Mouse (Mus musculus) CH12.LX (cell line): ENCODE data around the gene Rem2. TPM values are rescaled to one million over a fixed set of nuclear protein-coding genes. Genes with fewer than 3 reads are reported as not detected.

ENCODE experiments used
- DNase-seq: peaks from one replicate; pipeline ENCODE4 v3.0.0-alpha.2; 2013; ENCODE audit errors: extremely low read depth
- H3K27ac ChIP-seq: 2 replicates; pipeline ENCODE4 v1.5.1; 2012; ENCODE audit warnings: low read depth, mild to moderate bottlenecking, control low read depth, moderate library complexity; ENCODE audit not compliant: insufficient read depth
- H3K27me3 ChIP-seq: replicated peaks from 2 replicates; pipeline ENCODE3; 2012; ENCODE audit warnings: inconsistent platforms
- H3K36me3 ChIP-seq, 2 experiments: replicated peaks in 1 of 2; 2 replicates each; pipeline versions ENCODE3 to v1.6.1; 2012; ENCODE audit warnings: inconsistent platforms in 1 of 2, low read length in 1 of 2, mild to moderate bottlenecking in 1 of 2, mixed read lengths in 1 of 2, moderate library complexity in 1 of 2; ENCODE audit not compliant: control insufficient read depth in 1 of 2, insufficient read depth in 1 of 2
- H3K4me1 ChIP-seq, 2 experiments: 2 replicates each; pipeline ENCODE4 v1.6.1; 2012; ENCODE audit warnings: inconsistent platforms in 1 of 2, moderate library complexity in 1 of 2; ENCODE audit not compliant: insufficient read depth in 2 of 2, control insufficient read depth in 1 of 2
- H3K4me2 ChIP-seq: 2 replicates; pipeline ENCODE4 v1.6.1; 2012; ENCODE audit warnings: low read depth, mild to moderate bottlenecking, control low read depth; ENCODE audit not compliant: poor library complexity, insufficient read depth, severe bottlenecking
- H3K4me3 ChIP-seq, 3 experiments: fragments of 150-350 bp in 1 of 3; sonication (generic) in 1 of 3; replicated peaks in 1 of 3; 2 replicates each; pipeline versions ENCODE3 to v1.5.1; 2011 to 2012; ENCODE audit warnings: low read depth in 2 of 3, low read length in 2 of 3, mild to moderate bottlenecking in 2 of 3, moderate library complexity in 2 of 3, control low read depth in 1 of 3, improper control_type of control experiment in 1 of 3, inconsistent platforms in 1 of 3, mixed read lengths in 1 of 3; ENCODE audit not compliant: poor library complexity in 1 of 3
- H3K79me2 ChIP-seq: replicated peaks from 2 replicates; pipeline ENCODE4 v1.6.1; 2012; ENCODE audit warnings: mild to moderate bottlenecking, moderate library complexity; ENCODE audit not compliant: control insufficient read depth, poor library complexity, insufficient read depth, severe bottlenecking; ENCODE audit errors: extremely low read depth
- H3K9ac ChIP-seq: 2 replicates; pipeline ENCODE4 v1.6.1; 2012; ENCODE audit warnings: low read depth, mild to moderate bottlenecking, control low read depth, moderate library complexity; ENCODE audit not compliant: insufficient read depth
- H3K9me3 ChIP-seq: replicated peaks from 2 replicates; pipeline ENCODE3; 2012; ENCODE audit warnings: low read length, inconsistent platforms, mixed read lengths
- BHLHE40 ChIP-seq: IDR thresholded peaks from 2 replicates; pipeline ENCODE4 v1.6.1; 2011; ENCODE audit warnings: mild to moderate bottlenecking, low read depth, low read length, improper control_type of control experiment
- CHD1 ChIP-seq: IDR thresholded peaks from 2 replicates; pipeline ENCODE4 v1.6.1; 2012; ENCODE audit warnings: low read depth, low read length, improper control_type of control experiment, inconsistent platforms
- CHD2 ChIP-seq: IDR thresholded peaks from 2 replicates; pipeline ENCODE4 v1.6.1; 2011; ENCODE audit warnings: low read length, improper control_type of control experiment
- CTCF ChIP-seq, 2 experiments: IDR thresholded peaks in 1 of 2; conservative IDR thresholded peaks in 1 of 2; 2 replicates each; pipeline ENCODE4 v1.5.1; 2011 to 2012; ENCODE audit warnings: low read depth in 2 of 2, low read length in 2 of 2, improper control_type of control experiment in 1 of 2, inconsistent platforms in 1 of 2, mild to moderate bottlenecking in 1 of 2, moderate library complexity in 1 of 2
- E2F4 ChIP-seq: IDR thresholded peaks from 2 replicates; pipeline ENCODE4 v1.6.1; 2011; ENCODE audit warnings: low read depth, low read length, improper control_type of control experiment; ENCODE audit not compliant: insufficient replicate concordance
- ELF1 ChIP-seq: IDR thresholded peaks from 2 replicates; pipeline ENCODE4 v1.6.1; 2014; ENCODE audit warnings: low read depth, mild to moderate bottlenecking, inconsistent platforms, low read length, improper control_type of control experiment
- ETS1 ChIP-seq: conservative IDR thresholded peaks from 2 replicates; pipeline ENCODE4 v1.6.1; 2012; ENCODE audit warnings: low read depth, mild to moderate bottlenecking, inconsistent platforms, low read length, improper control_type of control experiment, moderate library complexity
- HCFC1 ChIP-seq: IDR thresholded peaks from 2 replicates; pipeline ENCODE4 v1.6.1; 2012; ENCODE audit warnings: low read depth, mild to moderate bottlenecking, inconsistent platforms, low read length, improper control_type of control experiment
- IRF4 ChIP-seq: IDR thresholded peaks from 2 replicates; pipeline ENCODE4 v1.6.1; 2014; ENCODE audit warnings: low read depth, mild to moderate bottlenecking, inconsistent platforms, low read length, improper control_type of control experiment
- JUN ChIP-seq: IDR thresholded peaks from 2 replicates; pipeline ENCODE4 v1.6.1; 2011; ENCODE audit warnings: low read depth, mild to moderate bottlenecking, low read length, improper control_type of control experiment, moderate library complexity; ENCODE audit not compliant: insufficient read depth
- KAT2A ChIP-seq: IDR thresholded peaks from 2 replicates; pipeline ENCODE4 v1.6.1; 2012; ENCODE audit warnings: low read length, improper control_type of control experiment, inconsistent platforms; ENCODE audit not compliant: insufficient replicate concordance
- MAFK ChIP-seq: IDR thresholded peaks from 2 replicates; pipeline ENCODE4 v1.6.1; 2011; ENCODE audit warnings: low read length, improper control_type of control experiment; ENCODE audit not compliant: insufficient replicate concordance
- MAX ChIP-seq: IDR thresholded peaks from 2 replicates; pipeline ENCODE4 v1.6.1; 2011; ENCODE audit warnings: low read length, improper control_type of control experiment
- MAZ ChIP-seq: IDR thresholded peaks from 2 replicates; pipeline ENCODE4 v1.6.1; 2012; ENCODE audit warnings: low read depth, mild to moderate bottlenecking, inconsistent platforms, low read length, improper control_type of control experiment, moderate library complexity
- MEF2A ChIP-seq: IDR thresholded peaks from 2 replicates; pipeline ENCODE4 v1.6.1; 2014; ENCODE audit warnings: low read depth, mild to moderate bottlenecking, inconsistent platforms, low read length, improper control_type of control experiment, borderline replicate concordance
- MXI1 ChIP-seq: IDR thresholded peaks from 2 replicates; pipeline ENCODE4 v1.6.1; 2011; ENCODE audit warnings: mild to moderate bottlenecking, low read depth, low read length, improper control_type of control experiment
- MYC ChIP-seq: IDR thresholded peaks from 2 replicates; pipeline ENCODE4 v1.6.1; 2011; ENCODE audit warnings: low read depth, mild to moderate bottlenecking, improper control_type of control experiment, low read length
- NRF1 ChIP-seq: IDR thresholded peaks from 2 replicates; pipeline ENCODE4 v1.6.1; 2014; ENCODE audit warnings: low read depth, mild to moderate bottlenecking, inconsistent platforms, low read length, improper control_type of control experiment, moderate library complexity
- POLR2A ChIP-seq: IDR thresholded peaks from 2 replicates; pipeline ENCODE4 v1.6.1; 2011; ENCODE audit warnings: low read depth, mild to moderate bottlenecking, improper control_type of control experiment, low read length
- RAD21 ChIP-seq: IDR thresholded peaks from 2 replicates; pipeline ENCODE4 v1.6.1; 2011; ENCODE audit warnings: low read depth, mild to moderate bottlenecking, low read length, improper control_type of control experiment, moderate library complexity
- SIN3A ChIP-seq: IDR thresholded peaks from 2 replicates; pipeline ENCODE4 v1.6.1; 2012; ENCODE audit warnings: low read length, improper control_type of control experiment, inconsistent platforms
- SMC3 ChIP-seq: IDR thresholded peaks from 2 replicates; pipeline ENCODE4 v1.6.1; 2011; ENCODE audit warnings: low read depth, low read length, improper control_type of control experiment
- TBP ChIP-seq: conservative IDR thresholded peaks from 2 replicates; pipeline ENCODE4 v1.6.1; 2011; ENCODE audit warnings: low read depth, low read length, improper control_type of control experiment
- UBTF ChIP-seq: IDR thresholded peaks from 2 replicates; pipeline ENCODE4 v1.6.1; 2012; ENCODE audit warnings: low read depth, mild to moderate bottlenecking, inconsistent platforms, low read length, improper control_type of control experiment, moderate library complexity
- USF1 ChIP-seq: IDR thresholded peaks from 2 replicates; pipeline ENCODE4 v1.6.1; 2014; ENCODE audit warnings: low read depth, mild to moderate bottlenecking, inconsistent platforms, low read length, improper control_type of control experiment
- ZKSCAN1 ChIP-seq: IDR thresholded peaks from 2 replicates; pipeline ENCODE4 v1.6.1; 2012; ENCODE audit warnings: low read depth, inconsistent platforms, low read length, improper control_type of control experiment, borderline replicate concordance
- dilution Hi-C: fragments of 300-500 bp; cut with MboI; formaldehyde crosslinking; loops from 2 replicates; pipeline ENCODE4 v1.14.3; 2020; ENCODE audit warnings: low sequenced_read_pairs; ENCODE audit not compliant: extremely low pct_unique_long_range_greater_than_20kb, extremely low pct_ligation_motif_present
- in situ Hi-C: fragments of 300-500 bp; cut with MboI; formaldehyde crosslinking; loops from 3 replicates; pipeline ENCODE4 v1.14.3; 2019; ENCODE audit warnings: low sequenced_read_pairs, low pct_ligation_motif_present, low pct_unique_long_range_greater_than_20kb, mixed read lengths
- polyA plus RNA-seq: library from polyadenylated mRNA; unstranded; fragments of >175 nt; gene quantifications from 2 replicates; pipeline ENCODE4 v1.2.1, GENCODE M21; 2012; ENCODE audit warnings: low read depth; ENCODE audit not compliant: insufficient read length
- total RNA-seq, 2 experiments: library from RNA; depleted of rRNA; stranded (reverse); fragments of 300-350 nt in 1 of 2; fragments of >200 nt in 1 of 2; gene quantifications; 2 replicates each; pipeline ENCODE4 v1.2.3; 2012 to 2014

Gene Rem2
- total and polyA plus RNA-seq, 3 experiments: 0.08 TPM; not detected in 2

GRCm38 (mm10) chr14:54464293-54465005, 11.5 kb upstream of the Rem2 start:
- in situ Hi-C loops (loop anchor here (10.0 kb wide), 1 partner anchor 50 kb away; the partner anchor contains the start of gene Prmt5), dilution Hi-C loops (no loop called here)
- Histone ChIP-seq H3K4me1 (peaks cover 4 to 31% of the 10 kb centered on the region in 2 experiments; a peak in 3 of 4 replicates), H3K36me3 (peaks cover 29 to 39% of the 10 kb centered on the region in 2 experiments), H3K79me2 (peaks cover 4% of the 10 kb centered on the region; the same call in 1 of the 2 replicates), H3K9me3 (no peaks in the 10 kb centered on the region), H3K4me2 (peak overlapping the region; percentile 75), H3K27me3 (no peaks in the 10 kb centered on the region), H3K4me3 (peak overlapping the region; percentile 68 to 96 (median 87)), H3K27ac (peak overlapping the region; percentile 99), H3K9ac (peak overlapping the region; percentile 89)
- DNase-seq: peak; percentile 92
- no peak for TF ChIP-seq E2F4
- peak; percentile 94 for TF ChIP-seq ELF1
- peak; percentile 20; the same call in 1 of the 2 replicates for TF ChIP-seq MXI1
- TF ChIP-seq BHLHE40: peak; percentile 50; the same call in 1 of the 2 replicates
- TF ChIP-seq CTCF (conservative IDR thresholded peaks at IDR 0.05 in 1 of 2, IDR thresholded peaks at IDR 0.05 in 1 of 2; ENCODE audit: low read depth in 2 of 2, low read length in 2 of 2): peak in 1 of 2 experiments; percentile 90; a peak in 3 of 4 replicates
- TF ChIP-seq CHD1: no peak
- no peak for TF ChIP-seq USF1
- 0 out of 2 replicates have a peak, but pooled peaks have one; percentile 8 for TF ChIP-seq JUN
- peak; percentile 65 for TF ChIP-seq RAD21
- TF ChIP-seq SMC3: peak; percentile 60
- TF ChIP-seq MYC: 0 out of 2 replicates have a peak, but pooled peaks have one; percentile 43
- peak; percentile 54 for TF ChIP-seq ETS1
- TF ChIP-seq MAZ: peak; percentile 86
- no peak; the same call in 1 of the 2 replicates for TF ChIP-seq CHD2
- 0 out of 2 replicates have a peak, but pooled peaks have one; percentile 50 for TF ChIP-seq KAT2A
- TF ChIP-seq HCFC1: peak; percentile 78
- TF ChIP-seq TBP: 0 out of 2 replicates have a peak, but pooled peaks have one; percentile 27
- peak; percentile 58; the same call in 1 of the 2 replicates for TF ChIP-seq MEF2A
- TF ChIP-seq NRF1: peak; percentile 46
- TF ChIP-seq MAX: peak; percentile 46; the same call in 1 of the 2 replicates
- peak; percentile 69; the same call in 1 of the 2 replicates for TF ChIP-seq IRF4
- no peak for TF ChIP-seq ZKSCAN1
- TF ChIP-seq SIN3A: peak; percentile 75
- TF ChIP-seq UBTF: peak; percentile 68; the same call in 1 of the 2 replicates
- peak; percentile 45; the same call in 1 of the 2 replicates for TF ChIP-seq POLR2A
- TF ChIP-seq MAFK: no peak
